Mouse (Mus musculus): ENCODE results near the gene St14.

- TF ChIP-seq CTCF (IDR thresholded peaks at IDR 0.05) (no peak), POLR2A (IDR thresholded peaks at IDR 0.05; ENCODE audit: insufficient read depth, low read depth, low read length) (no peak), EP300 (IDR thresholded peaks at IDR 0.05; ENCODE audit: insufficient read depth, low read depth, low read length) (no peak)
These were observed 44.3 kb upstream of the St14 start for GRCm38 (mm10) chr9:31175978-31176377.
